Mouse (Mus musculus) kidney, adult 9 months (tissue): ENCODE measurements around the gene Sirt5.

ENCODE experiments used
- DNase-seq: peaks from one replicate; pipeline ENCODE4 v3.0.0; 2022

The Sirt5 gene

GRCm38 (mm10) chr13:43374918-43375432, 9.7 kb downstream of the Sirt5 start:
- DNase-seq = peak; percentile 33

GRCm38 (mm10) chr13:43379989-43380388, 14.7 kb downstream of the Sirt5 start:
- no peak for DNase-seq

- no peak for DNase-seq
These were observed 20.0 kb downstream of the Sirt5 start for GRCm38 (mm10) chr13:43385321-43385720.

GRCm38 (mm10) chr13:43397700-43398296, 32.5 kb downstream of the Sirt5 start:
- DNase-seq = no peak

GRCm38 (mm10) chr13:43398297-43399080, 33.2 kb downstream of the Sirt5 start, which contains the start of gene Nol7:
TSS of gene Nol7 (plus strand) at chr13:43398390.
- peak; percentile 96 for DNase-seq

GRCm38 (mm10) chr13:43399576-43399975, 34.3 kb downstream of the Sirt5 start:
- DNase-seq = no peak

GRCm38 (mm10) chr13:43412311-43412710, 47.0 kb downstream of the Sirt5 start:
- no peak for DNase-seq

GRCm38 (mm10) chr13:43413611-43414010, 48.3 kb downstream of the Sirt5 start:
- DNase-seq = peak; percentile 44

- no peak for DNase-seq
These were observed 50.0 kb downstream of the Sirt5 start for GRCm38 (mm10) chr13:43415249-43415648.

- DNase-seq = no peak
These were observed 63.1 kb downstream of the Sirt5 start for GRCm38 (mm10) chr13:43428436-43428835.

GRCm38 (mm10) chr13:43433395-43433794, 68.1 kb downstream of the Sirt5 start:
- DNase-seq = no peak

- no peak for DNase-seq
These were observed 75.1 kb downstream of the Sirt5 start for GRCm38 (mm10) chr13:43440376-43440775.

GRCm38 (mm10) chr13:43442551-43442950, 77.3 kb downstream of the Sirt5 start:
- DNase-seq = no peak

- DNase-seq = peak; percentile 60
These were observed 78.4 kb downstream of the Sirt5 start for GRCm38 (mm10) chr13:43443706-43444105.

- DNase-seq = no peak
These were observed 79.4 kb downstream of the Sirt5 start for GRCm38 (mm10) chr13:43444717-43445116.
